Mouse (Mus musculus): ENCODE measurements at regions not wholly inside any gene's neighbourhood (a gene's known extent, or its start where the extent isn't known, plus 50 kb on each side); places are given as distances from the start of the nearest gene placed in this dataset.

- H3K79me2 ChIP-seq (replicated peaks; ENCODE audit: control insufficient read depth, extremely low read depth, insufficient read depth, poor library complexity, severe bottlenecking) = no peaks in the 10 kb centered on the region
- no peaks in the 10 kb centered on the region for H3K4me1 ChIP-seq (ENCODE audit: control insufficient read depth in 1 of 2, insufficient read depth in 2 of 2)
- dilution Hi-C loops (cut with MboI; ENCODE audit: extremely low pct_ligation_motif_present, extremely low pct_unique_long_range_greater_than_20kb, low sequenced_read_pairs) = no loop called here
- no peak overlapping the region for H3K4me2 ChIP-seq (ENCODE audit: insufficient read depth, low read depth, poor library complexity, severe bottlenecking)
- H3K27me3 ChIP-seq (replicated peaks) = peaks cover 43% of the 10 kb centered on the region
- H3K36me3 ChIP-seq (replicated peaks in 1 of 2; ENCODE audit: control insufficient read depth in 1 of 2, insufficient read depth in 1 of 2, low read length in 1 of 2) = no peaks in the 10 kb centered on the region
- TF ChIP-seq ETS1 (conservative IDR thresholded peaks at IDR 0.05; ENCODE audit: low read depth, low read length) = no peak
- no peak for TF ChIP-seq MAZ (IDR thresholded peaks at IDR 0.05; ENCODE audit: low read depth, low read length)
- TF ChIP-seq MAX (IDR thresholded peaks at IDR 0.05; ENCODE audit: low read length) = no peak
- no peak for TF ChIP-seq GABPA (IDR thresholded peaks at IDR 0.05; ENCODE audit: insufficient replicate concordance, low read depth, low read length)
- TF ChIP-seq ELF1 (IDR thresholded peaks at IDR 0.05; ENCODE audit: low read depth, low read length) = no peak
- TF ChIP-seq RAD21 (IDR thresholded peaks at IDR 0.05; ENCODE audit: low read depth, low read length) = no peak
- TF ChIP-seq POLR2A (IDR thresholded peaks at IDR 0.05; ENCODE audit: low read depth, low read length) = no peak
- TF ChIP-seq MXI1 (IDR thresholded peaks at IDR 0.05; ENCODE audit: low read depth, low read length) = no peak
- no peak for TF ChIP-seq UBTF (IDR thresholded peaks at IDR 0.05; ENCODE audit: low read depth, low read length)
- TF ChIP-seq EP300 (IDR thresholded peaks at IDR 0.05; ENCODE audit: low read length) = no peak
- no peak for TF ChIP-seq RCOR1 (conservative IDR thresholded peaks at IDR 0.05; ENCODE audit: low read depth, low read length)
- no peak for TF ChIP-seq E2F4 (IDR thresholded peaks at IDR 0.05; ENCODE audit: insufficient replicate concordance, low read depth, low read length)
- TF ChIP-seq TCF12 (IDR thresholded peaks at IDR 0.05; ENCODE audit: low read depth, low read length) = no peak
- no peak for TF ChIP-seq SIN3A (IDR thresholded peaks at IDR 0.05; ENCODE audit: low read length)
- in situ Hi-C loops (cut with MboI; ENCODE audit: low pct_ligation_motif_present, low pct_unique_long_range_greater_than_20kb, low sequenced_read_pairs) = no loop called here
- H3K9ac ChIP-seq (ENCODE audit: insufficient read depth, low read depth) = no peak overlapping the region
- H3K4me3 ChIP-seq (replicated peaks in 1 of 3; ENCODE audit: low read depth in 2 of 3, low read length in 2 of 3, poor library complexity in 1 of 3) = no peak overlapping the region
- H3K27ac ChIP-seq (ENCODE audit: insufficient read depth, low read depth) = no peak overlapping the region
- no peak for DNase-seq (ENCODE audit: extremely low read depth)
- no peaks in the 10 kb centered on the region for H3K9me3 ChIP-seq (replicated peaks; ENCODE audit: low read length)
Measured at GRCm38 (mm10) chr16:95141510-95142394, 115.6 kb upstream of the Kcnj15 start.

- no peak for TF ChIP-seq TBP (conservative IDR thresholded peaks at IDR 0.05; ENCODE audit: low read depth, low read length)
- TF ChIP-seq USF1 (IDR thresholded peaks at IDR 0.05; ENCODE audit: low read depth, low read length) = no peak
- peak; percentile 51; the same call in 1 of the 2 replicates for TF ChIP-seq EP300 (IDR thresholded peaks at IDR 0.05; ENCODE audit: low read length)
- TF ChIP-seq JUN (IDR thresholded peaks at IDR 0.05; ENCODE audit: insufficient read depth, low read depth, low read length) = peak; percentile 57
- TF ChIP-seq MEF2A (IDR thresholded peaks at IDR 0.05; ENCODE audit: borderline replicate concordance, low read depth, low read length) = 0 out of 2 replicates have a peak, but pooled peaks have one; percentile 14
- TF ChIP-seq CHD1 (IDR thresholded peaks at IDR 0.05; ENCODE audit: low read depth, low read length) = no peak
- no peak for TF ChIP-seq MAZ (IDR thresholded peaks at IDR 0.05; ENCODE audit: low read depth, low read length)
- TF ChIP-seq ZNF384 (IDR thresholded peaks at IDR 0.05; ENCODE audit: low read depth, low read length) = no peak
- TF ChIP-seq BHLHE40 (IDR thresholded peaks at IDR 0.05; ENCODE audit: low read depth, low read length) = peak; percentile 67
- TF ChIP-seq MAX (IDR thresholded peaks at IDR 0.05; ENCODE audit: low read length) = no peak
- TF ChIP-seq IRF4 (IDR thresholded peaks at IDR 0.05; ENCODE audit: low read depth, low read length) = peak; percentile 69
- TF ChIP-seq JUND (conservative IDR thresholded peaks at IDR 0.05; ENCODE audit: low read depth, low read length) = 0 out of 2 replicates have a peak, but pooled peaks have one; percentile 26
- no peak for TF ChIP-seq ZC3H11A (IDR thresholded peaks at IDR 0.05; ENCODE audit: low read depth, low read length)
- no peak for TF ChIP-seq ETS1 (conservative IDR thresholded peaks at IDR 0.05; ENCODE audit: low read depth, low read length)
- H3K79me2 ChIP-seq (replicated peaks; ENCODE audit: control insufficient read depth, extremely low read depth, insufficient read depth, poor library complexity, severe bottlenecking) = no peaks in the 10 kb centered on the region
- peaks cover 2 to 7% of the 10 kb centered on the region in 2 experiments; a peak in 3 of 4 replicates for H3K4me1 ChIP-seq (ENCODE audit: control insufficient read depth in 1 of 2, insufficient read depth in 2 of 2)
- H3K4me3 ChIP-seq (replicated peaks in 1 of 3; ENCODE audit: low read depth in 2 of 3, low read length in 2 of 3, poor library complexity in 1 of 3) = no peak overlapping the region
- peaks cover 10% of the 10 kb centered on the region for H3K27me3 ChIP-seq (replicated peaks)
- in situ Hi-C loops (cut with MboI; ENCODE audit: low pct_ligation_motif_present, low pct_unique_long_range_greater_than_20kb, low sequenced_read_pairs) = no loop called here
- no peaks in the 10 kb centered on the region for H3K36me3 ChIP-seq (replicated peaks in 1 of 2; ENCODE audit: control insufficient read depth in 1 of 2, insufficient read depth in 1 of 2, low read length in 1 of 2)
- no peak overlapping the region for H3K9ac ChIP-seq (ENCODE audit: insufficient read depth, low read depth)
- H3K4me2 ChIP-seq (ENCODE audit: insufficient read depth, low read depth, poor library complexity, severe bottlenecking) = peak overlapping the region; percentile 33; the same call in 1 of the 2 replicates
- no peak overlapping the region for H3K27ac ChIP-seq (ENCODE audit: insufficient read depth, low read depth)
- dilution Hi-C loops (cut with MboI; ENCODE audit: extremely low pct_ligation_motif_present, extremely low pct_unique_long_range_greater_than_20kb, low sequenced_read_pairs) = no loop called here
- DNase-seq (ENCODE audit: extremely low read depth) = peak; percentile 6
- H3K9me3 ChIP-seq (replicated peaks; ENCODE audit: low read length) = no peaks in the 10 kb centered on the region
Measured at GRCm38 (mm10) chr16:95150499-95150898, 106.9 kb upstream of the Kcnj15 start.
